Mouse (Mus musculus) testis, adult 2 months (tissue): Measurements from ENCODE around the gene Sbk1.

Experiments used
- CTCF ChIP-seq: fragments of 200-500 bp; IDR thresholded peaks from 2 replicates; pipeline ENCODE4 v1.5.1; 2012; ENCODE audit warnings: low read depth, mild to moderate bottlenecking, inconsistent platforms, low read length, moderate library complexity; ENCODE audit not compliant: control insufficient read depth, insufficient read depth, insufficient replicate concordance
- POLR2A ChIP-seq: fragments of 200-500 bp; IDR thresholded peaks from 2 replicates; pipeline ENCODE4 v1.6.1; 2012; ENCODE audit warnings: low read depth, mild to moderate bottlenecking, inconsistent platforms, low read length, moderate library complexity; ENCODE audit not compliant: control insufficient read depth

DNA sequence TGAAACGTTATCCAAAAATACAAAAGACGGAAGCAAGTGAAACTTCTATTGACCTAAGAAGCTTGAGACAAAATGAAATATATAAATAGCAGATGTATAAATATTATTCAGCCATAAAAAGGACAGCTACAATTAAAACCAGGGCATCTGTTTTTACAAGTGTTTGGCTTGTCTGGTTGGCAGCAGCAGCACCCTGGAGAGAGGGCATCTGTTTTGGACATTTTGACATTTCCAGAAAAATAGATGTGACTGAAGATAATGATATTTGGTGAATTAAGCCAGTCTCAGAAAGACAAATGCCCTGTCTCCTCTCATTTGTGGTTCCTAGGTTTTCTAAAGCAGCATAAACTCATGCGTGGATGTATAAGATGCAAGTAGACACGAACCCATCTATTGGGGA lies 39.4 kb downstream of the Sbk1 start:
- TF ChIP-seq CTCF (no peak), POLR2A (no peak)
